Mouse (Mus musculus): ENCODE data around the gene Ucma. TPM values are rescaled to one million over a fixed set of nuclear protein-coding genes. Genes with fewer than 3 reads are reported as not detected.

The Ucma gene
- polyA plus RNA-seq, 1 experiment from 2014 or later, result 3.9 TPM

Other genes with a start within 250 kb of the Ucma start
- gene Sephs1, start 94.6 kb upstream of the Ucma start, polyA plus RNA-seq (2015; fragmentation: Nextera tagmentation; extraction: Ambion mirVana), result 56.7 and 57.1 TPM in 2 replicates
- gene Phyh, start 57.1 kb upstream of the Ucma start, polyA plus RNA-seq (2015; fragmentation: Nextera tagmentation; extraction: Ambion mirVana), result 20.3 and 22.4 TPM in 2 replicates
- gene Mcm10, start 36.7 kb downstream of the Ucma start, polyA plus RNA-seq (2015; fragmentation: Nextera tagmentation; extraction: Ambion mirVana), result 31.0 and 35.5 TPM in 2 replicates
- gene Optn, start 87.9 kb downstream of the Ucma start, polyA plus RNA-seq (2015; fragmentation: Nextera tagmentation; extraction: Ambion mirVana), result 3.2 and 4.0 TPM in 2 replicates
- 0.29 and 0.32 TPM in 2 replicates for gene Ccdc3, start 161.7 kb downstream of the Ucma start, polyA plus RNA-seq (2015; fragmentation: Nextera tagmentation; extraction: Ambion mirVana)

Measured in thymus, postnatal 0 days (tissue).